Mouse (Mus musculus): ENCODE measurements around the gene Abat.
"Not testable (repeated sequence)": the region's sequence is repeated elsewhere in the genome, so short reads cannot be mapped to it uniquely, and the experiment has no call there.

DNA sequence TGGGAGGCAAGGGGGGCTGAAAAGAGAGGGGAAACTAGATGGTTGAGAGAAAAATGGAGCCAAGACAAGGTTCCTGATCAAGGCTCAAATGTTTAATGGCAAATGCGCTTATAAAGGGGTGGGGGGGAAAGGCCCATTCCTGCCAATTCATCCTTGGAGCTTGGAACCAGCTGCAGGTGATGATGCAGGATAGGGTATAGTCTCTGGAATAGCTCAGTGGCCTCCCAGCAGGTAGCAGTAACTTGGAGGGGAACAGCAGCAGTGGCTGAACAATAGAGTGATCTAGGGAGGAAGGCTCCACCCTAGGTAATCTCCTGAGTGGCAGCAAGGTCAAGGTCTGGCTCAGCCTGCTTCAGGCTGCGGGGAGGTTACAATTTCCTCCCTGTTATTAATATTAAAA is 41.5 kb downstream of the Abat start:
- not testable (repeated sequence) for TF ChIP-seq CTCF (IDR thresholded peaks at IDR 0.05; ENCODE audit: borderline replicate concordance, control insufficient read depth, extremely low read depth, insufficient read depth, low read length, poor library complexity); POLR2A (IDR thresholded peaks at IDR 0.05; ENCODE audit: control insufficient read depth, extremely low read depth, insufficient read depth, low read length, poor library complexity)

All from thymus, adult 2 months (tissue).